Mouse (Mus musculus) gastrocnemius, adult 2 months (tissue): ENCODE measurements around the gene Crb1. TPM values are rescaled to one million over a fixed set of nuclear protein-coding genes. Genes with fewer than 3 reads are reported as not detected.

Experiments
- DNase-seq: peaks from one replicate; pipeline ENCODE4 v3.0.0; 2022
- H3K27ac ChIP-seq: fragments of 200-600 bp; 2 replicates; pipeline ENCODE4 v1.8.1; 2022; ENCODE audit warnings: mild to moderate bottlenecking
- H3K4me3 ChIP-seq: fragments of 200-600 bp; 2 replicates; pipeline ENCODE4 v1.8.1; 2022; ENCODE audit warnings: mild to moderate bottlenecking, moderate library complexity
- CTCF ChIP-seq: fragments of 200-600 bp; IDR thresholded peaks from 2 replicates; pipeline ENCODE4 v1.8.1; 2022; ENCODE audit warnings: antibody characterized with exemption, mild to moderate bottlenecking, moderate library complexity
- intact Hi-C: fragments of 180-260 bp; cut with DNase I; formaldehyde crosslinking; loops from one replicate; pipeline ENCODE4 v1.15.1; 2025
- total RNA-seq, 2 experiments: library from RNA; stranded (reverse); gene quantifications; 2 replicates each; pipeline ENCODE4 v1.2.3; 2021

The Crb1 gene
- total RNA-seq, 2 experiments from 2014 or later = not detected

- H3K27ac ChIP-seq = no peak overlapping the region
- no peak for DNase-seq
- no peak overlapping the region for H3K4me3 ChIP-seq
- no peak for TF ChIP-seq CTCF
- intact Hi-C loops = no loop called here
Measured at GRCm38 (mm10) chr1:139378861-139379620, 2.1 kb upstream of the Crb1 start.

GRCm38 (mm10) chr1:139375900-139376299, 1.0 kb downstream of the Crb1 start:
- Histone ChIP-seq H3K4me3 (no peak overlapping the region), H3K27ac (no peak overlapping the region)
- TF ChIP-seq CTCF = no peak
- intact Hi-C loops = no loop called here
- no peak for DNase-seq

GRCm38 (mm10) chr1:139371341-139371740, 5.6 kb downstream of the Crb1 start:
- DNase-seq = no peak
- Histone ChIP-seq H3K27ac (no peak overlapping the region), H3K4me3 (no peak overlapping the region)
- no peak for TF ChIP-seq CTCF
- intact Hi-C loops = no loop called here

- no peak overlapping the region for H3K4me3 ChIP-seq
- no peak overlapping the region for H3K27ac ChIP-seq
- DNase-seq = no peak
- no peak for TF ChIP-seq CTCF
- intact Hi-C loops = loop anchor here (10.0 kb wide), 1 partner anchor 514 kb away; no protein-coding TSS in a partner anchor
Measured at GRCm38 (mm10) chr1:139348566-139348965, 28.3 kb downstream of the Crb1 start.

GRCm38 (mm10) chr1:139346602-139347371, 30.1 kb downstream of the Crb1 start:
- TF ChIP-seq CTCF = no peak
- intact Hi-C loops = loop anchor here (10.0 kb wide), 1 partner anchor 512 kb away; no protein-coding TSS in a partner anchor
- Histone ChIP-seq H3K4me3 (no peak overlapping the region), H3K27ac (no peak overlapping the region)
- no peak for DNase-seq

GRCm38 (mm10) chr1:139346030-139346601, 30.8 kb downstream of the Crb1 start:
- no peak overlapping the region for H3K27ac ChIP-seq
- intact Hi-C loops = loop anchor here (10.0 kb wide), 1 partner anchor 511 kb away; no protein-coding TSS in a partner anchor
- no peak for TF ChIP-seq CTCF
- DNase-seq = no peak
- H3K4me3 ChIP-seq = no peak overlapping the region

- H3K27ac ChIP-seq = no peak overlapping the region
- TF ChIP-seq CTCF = peak; percentile 51
- DNase-seq = no peak
- intact Hi-C loops = loop anchor here (2.0 to 10.0 kb wide), 2 partner anchors 26 to 506 kb away; no protein-coding TSS in a partner anchor
- no peak overlapping the region for H3K4me3 ChIP-seq
Measured at GRCm38 (mm10) chr1:139340178-139340859, 36.6 kb downstream of the Crb1 start.

- intact Hi-C loops = no loop called here
- no peak for TF ChIP-seq CTCF
- no peak overlapping the region for H3K27ac ChIP-seq
- no peak for DNase-seq
- no peak overlapping the region for H3K4me3 ChIP-seq
Measured at GRCm38 (mm10) chr1:139336997-139337396, 39.9 kb downstream of the Crb1 start.

GRCm38 (mm10) chr1:139328811-139329210, 48.1 kb downstream of the Crb1 start:
- DNase-seq = no peak
- H3K4me3 ChIP-seq = no peak overlapping the region
- intact Hi-C loops = no loop called here
- H3K27ac ChIP-seq = peak overlapping the region; percentile 63; the same call in 1 of the 2 replicates
- no peak for TF ChIP-seq CTCF

- DNase-seq = no peak
- intact Hi-C loops = no loop called here
- no peak for TF ChIP-seq CTCF
- Histone ChIP-seq H3K4me3 (no peak overlapping the region), H3K27ac (peak overlapping the region; percentile 63; the same call in 1 of the 2 replicates)
Measured at GRCm38 (mm10) chr1:139328286-139328685, 48.6 kb downstream of the Crb1 start.

GRCm38 (mm10) chr1:139325378-139325777, 51.5 kb downstream of the Crb1 start:
- intact Hi-C loops = no loop called here
- Histone ChIP-seq H3K27ac (no peak overlapping the region), H3K4me3 (no peak overlapping the region)
- DNase-seq = no peak
- TF ChIP-seq CTCF = no peak

- Histone ChIP-seq H3K4me3 (no peak overlapping the region), H3K27ac (no peak overlapping the region)
- intact Hi-C loops = no loop called here
- TF ChIP-seq CTCF = no peak
- no peak for DNase-seq
Measured at GRCm38 (mm10) chr1:139319798-139320197, 57.1 kb downstream of the Crb1 start.
